Mouse (Mus musculus) forebrain, embryonic 13.5 days (tissue): ENCODE measurements around the gene Cyp4f14. TPM values are rescaled to one million over a fixed set of nuclear protein-coding genes. Genes with fewer than 3 reads are reported as not detected.
"Not testable (repeated sequence)": the region's sequence is repeated elsewhere in the genome, so short reads cannot be mapped to it uniquely, and the experiment has no call there.

Experiments used
- ATAC-seq: fragments of 200-750 bp; cut with Nextera tagmentation; 2 replicates; pipeline ENCODE4 v1.8.0; 2017
- H3K27ac ChIP-seq: fragments of 300-500 bp; sonication (generic); 2 replicates; pipeline ENCODE4 v1.5.1; 2015; ENCODE audit warnings: inconsistent platforms, mild to moderate bottlenecking, moderate library complexity
- H3K27me3 ChIP-seq: fragments of 300-500 bp; sonication (generic); 2 replicates; pipeline ENCODE4 v1.6.1; 2015; ENCODE audit warnings: mild to moderate bottlenecking, inconsistent platforms
- H3K36me3 ChIP-seq: fragments of 300-500 bp; sonication (generic); 2 replicates; pipeline ENCODE4 v1.6.1; 2015; ENCODE audit warnings: mild to moderate bottlenecking, inconsistent platforms; ENCODE audit not compliant: poor library complexity, severe bottlenecking
- H3K4me1 ChIP-seq: fragments of 300-500 bp; sonication (generic); 2 replicates; pipeline ENCODE4 v1.6.1; 2015; ENCODE audit warnings: inconsistent platforms
- H3K4me2 ChIP-seq: fragments of 300-500 bp; sonication (generic); 2 replicates; pipeline ENCODE4 v1.6.1; 2015; ENCODE audit warnings: inconsistent platforms, mild to moderate bottlenecking, moderate library complexity
- H3K4me3 ChIP-seq: fragments of 300-500 bp; sonication (generic); 2 replicates; pipeline ENCODE4 v1.5.1; 2015; ENCODE audit warnings: mild to moderate bottlenecking, inconsistent platforms
- H3K9ac ChIP-seq: fragments of 300-500 bp; sonication (generic); 2 replicates; pipeline ENCODE4 v1.6.1; 2015; ENCODE audit warnings: mild to moderate bottlenecking, inconsistent platforms
- H3K9me3 ChIP-seq: fragments of 300-500 bp; sonication (generic); replicated peaks from 2 replicates; pipeline ENCODE4 v1.6.1; 2016; ENCODE audit warnings: inconsistent platforms
- WGBS: fragments of 180-500 bp; shearing (Covaris S2); methylation state at CpG from one replicate; pipeline ENCODE4 v1.1.7; 2015; 5-methylcytosine and 5-hydroxymethylcytosine counted together
- polyA plus RNA-seq: library from polyadenylated mRNA; unstranded; fragments of >200 nt; fragmentation: Nextera tagmentation; extraction: Ambion mirVana; gene quantifications from 2 replicates; pipeline ENCODE4 v1.2.1, GENCODE M21; 2015

The Cyp4f14 gene
- polyA plus RNA-seq, 1 experiment from 2014 or later = not detected

DNA sequence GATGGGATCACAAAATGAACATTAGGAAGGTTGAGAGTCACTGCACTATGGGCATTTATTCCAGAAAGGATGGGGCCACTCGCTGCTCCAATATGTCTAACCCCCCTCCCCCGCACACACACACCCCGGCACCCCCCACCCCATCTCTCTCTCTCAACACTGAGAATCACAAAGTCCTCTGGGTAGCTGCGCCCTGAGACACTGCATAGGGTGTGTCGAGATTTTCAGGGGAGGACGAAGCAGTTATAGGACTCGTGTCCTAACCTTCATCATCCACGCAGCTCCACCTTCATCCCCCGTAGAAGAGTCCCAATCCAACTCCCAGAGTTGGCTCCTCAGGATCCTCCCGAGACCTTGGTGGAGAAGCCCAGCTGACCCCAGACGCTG, 26.3 kb downstream of the Cyp4f14 start:
- no peak; the same call in none of the 2 replicates for ATAC-seq
- Histone ChIP-seq H3K27me3 (no peaks in the 10 kb centered on the region), H3K4me1 (peaks cover 20% of the 10 kb centered on the region), H3K9me3 (no peaks in the 10 kb centered on the region), H3K9ac (peak overlapping the region; percentile 72), H3K36me3 (0 out of 2 replicates have a peak, but pooled peaks cover 4% of the 10 kb centered on the region), H3K4me3 (peak overlapping the region; percentile 72), H3K27ac (peak overlapping the region; percentile 84), H3K4me2 (peak overlapping the region; percentile 83)
- WGBS = 2% methylated on average over 10 of the region's 11 CpGs

DNA sequence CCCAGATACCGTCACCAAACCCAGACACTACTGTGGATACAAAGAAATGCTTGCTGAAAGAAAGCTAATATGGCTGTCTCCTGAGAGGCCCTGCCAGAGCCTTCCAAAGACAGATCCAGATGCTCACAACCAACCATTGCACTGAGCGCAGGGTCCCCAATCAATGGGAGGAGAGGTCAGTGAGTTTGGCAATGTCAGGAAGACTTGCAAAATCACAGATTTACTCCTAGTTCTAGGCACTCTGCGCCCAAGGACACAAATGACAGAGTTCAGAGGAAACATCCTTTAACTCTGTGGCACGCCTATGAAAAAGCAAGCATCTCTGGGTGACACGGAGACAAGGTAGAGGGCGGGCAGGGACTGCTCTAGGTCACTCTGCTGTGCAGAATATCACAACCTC, 27.5 kb downstream of the Cyp4f14 start:
- no peaks in the 10 kb centered on the region for H3K9me3 ChIP-seq
- 95% methylated on average over 6 of the region's 6 CpGs for WGBS
- H3K4me1 ChIP-seq = peaks cover 20% of the 10 kb centered on the region
- no peak for ATAC-seq
- H3K27me3 ChIP-seq = no peaks in the 10 kb centered on the region
- H3K9ac ChIP-seq = no peak overlapping the region
- no peak overlapping the region for H3K27ac ChIP-seq
- H3K4me3 ChIP-seq = no peak overlapping the region
- H3K36me3 ChIP-seq = peaks cover 10% of the 10 kb centered on the region
- peak overlapping the region; percentile 83 for H3K4me2 ChIP-seq

- ATAC-seq = no peak
- 93% methylated on average over 14 of the region's 14 CpGs for WGBS
- no peak overlapping the region for H3K4me2 ChIP-seq
- H3K9me3 ChIP-seq = no peaks in the 10 kb centered on the region
- H3K27ac ChIP-seq = no peak overlapping the region
- H3K9ac ChIP-seq = no peak overlapping the region
- H3K4me3 ChIP-seq = no peak overlapping the region
- H3K27me3 ChIP-seq = no peaks in the 10 kb centered on the region
- peaks cover 64% of the 10 kb centered on the region for H3K36me3 ChIP-seq
- H3K4me1 ChIP-seq = no peaks in the 10 kb centered on the region
Observed at GRCm38 (mm10) chr17:32880320-32881218, 36.6 kb downstream of the Cyp4f14 start.

GRCm38 (mm10) chr17:32878773-32879172, 38.4 kb downstream of the Cyp4f14 start:
- ATAC-seq = no peak
- no peaks in the 10 kb centered on the region for H3K9me3 ChIP-seq
- no peak overlapping the region for H3K4me2 ChIP-seq
- H3K27ac ChIP-seq = no peak overlapping the region
- no peak overlapping the region for H3K9ac ChIP-seq
- WGBS = 95% methylated on average over 11 of the region's 11 CpGs
- no peaks in the 10 kb centered on the region for H3K27me3 ChIP-seq
- H3K36me3 ChIP-seq = peaks cover 50% of the 10 kb centered on the region
- no peak overlapping the region for H3K4me3 ChIP-seq
- H3K4me1 ChIP-seq = no peaks in the 10 kb centered on the region

DNA sequence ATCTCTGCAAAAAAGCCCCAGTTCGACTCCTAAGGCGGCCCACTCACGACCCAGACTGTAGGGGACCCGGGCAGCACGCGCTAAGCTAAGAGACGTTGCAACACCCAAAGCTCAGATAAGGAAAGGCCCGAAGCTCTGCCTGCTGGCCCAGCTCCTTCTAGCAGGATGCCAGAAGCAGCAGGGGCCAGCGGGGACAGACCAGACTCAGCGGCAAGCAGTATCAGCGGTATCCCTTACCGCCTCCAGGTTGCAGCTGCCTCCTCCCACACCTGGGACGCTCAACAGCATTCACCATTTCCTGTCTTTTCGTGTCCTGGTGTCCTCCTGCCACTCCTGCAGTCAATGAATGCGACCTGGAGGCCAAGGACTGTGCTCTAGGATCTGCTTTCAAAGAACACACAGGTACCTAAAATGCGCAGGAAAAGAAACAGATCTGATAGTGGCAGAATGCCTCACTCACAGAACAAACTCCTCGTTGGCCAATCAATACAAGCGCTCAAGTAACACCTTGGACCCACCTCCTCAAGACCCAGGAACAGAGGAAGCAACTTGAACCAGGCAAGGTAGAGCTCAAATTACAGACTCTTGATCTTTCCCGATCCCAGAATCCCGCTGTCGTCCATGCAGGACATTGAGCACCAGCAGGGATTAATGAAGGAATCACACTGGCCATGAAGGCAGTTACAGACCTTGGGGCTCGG, 39.5 kb downstream of the Cyp4f14 start:
- Histone ChIP-seq H3K4me3 (no peak overlapping the region), H3K9me3 (no peaks in the 10 kb centered on the region), H3K27me3 (no peaks in the 10 kb centered on the region), H3K36me3 (peaks cover 39% of the 10 kb centered on the region), H3K27ac (no peak overlapping the region), H3K4me2 (no peak overlapping the region), H3K9ac (no peak overlapping the region), H3K4me1 (no peaks in the 10 kb centered on the region)
- ATAC-seq = no peak
- WGBS = 14% methylated on average over 22 of the region's 22 CpGs

GRCm38 (mm10) chr17:32872696-32873095, 44.4 kb downstream of the Cyp4f14 start:
- Histone ChIP-seq H3K27ac (no peak overlapping the region), H3K27me3 (no peaks in the 10 kb centered on the region), H3K36me3 (no peaks in the 10 kb centered on the region), H3K9me3 (no peaks in the 10 kb centered on the region), H3K4me1 (no peaks in the 10 kb centered on the region), H3K4me2 (no peak overlapping the region), H3K9ac (no peak overlapping the region), H3K4me3 (no peak overlapping the region)
- WGBS = 60% methylated on average over 5 of the region's 5 CpGs
- no peak for ATAC-seq

DNA sequence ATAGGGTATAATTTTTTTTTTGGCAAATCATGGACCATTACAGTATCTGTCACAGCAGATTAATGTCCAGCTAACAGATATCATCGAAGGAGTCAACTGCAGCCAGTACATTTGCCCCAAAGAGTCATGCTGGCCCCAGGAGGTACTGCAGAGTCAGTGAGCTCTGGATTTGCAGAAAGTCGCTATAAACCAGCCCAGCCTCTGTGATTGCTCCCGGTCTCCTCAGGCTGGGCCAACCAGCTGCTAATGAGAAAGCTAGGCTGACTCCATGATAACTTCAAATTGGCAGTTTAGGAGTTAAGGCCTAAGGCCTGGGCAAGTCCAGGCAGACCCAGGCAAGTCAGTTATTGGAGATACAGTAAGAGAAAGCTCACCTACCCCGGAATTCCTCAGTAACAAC, 45.1 kb downstream of the Cyp4f14 start:
- no peaks in the 10 kb centered on the region for H3K9me3 ChIP-seq

GRCm38 (mm10) chr17:32871483-32871882, 45.7 kb downstream of the Cyp4f14 start:
- no peaks in the 10 kb centered on the region for H3K27me3 ChIP-seq
- no peak overlapping the region for H3K4me3 ChIP-seq
- H3K4me2 ChIP-seq = no peak overlapping the region
- no peak overlapping the region for H3K27ac ChIP-seq
- 95% methylated on average over 1 of the region's 1 CpGs for WGBS
- no peaks in the 10 kb centered on the region for H3K36me3 ChIP-seq
- H3K9ac ChIP-seq = no peak overlapping the region
- H3K9me3 ChIP-seq = no peaks in the 10 kb centered on the region
- no peak for ATAC-seq
- H3K4me1 ChIP-seq = no peaks in the 10 kb centered on the region

More for the DNA sequence above, 45.1 kb downstream of the Cyp4f14 start:
- Histone ChIP-seq H3K27ac (no peak overlapping the region), H3K9ac (no peak overlapping the region), H3K27me3 (no peaks in the 10 kb centered on the region), H3K4me1 (no peaks in the 10 kb centered on the region), H3K4me3 (no peak overlapping the region), H3K4me2 (no peak overlapping the region), H3K36me3 (no peaks in the 10 kb centered on the region)
- 74% methylated on average over 4 of the region's 4 CpGs for WGBS
- no peak for ATAC-seq

DNA sequence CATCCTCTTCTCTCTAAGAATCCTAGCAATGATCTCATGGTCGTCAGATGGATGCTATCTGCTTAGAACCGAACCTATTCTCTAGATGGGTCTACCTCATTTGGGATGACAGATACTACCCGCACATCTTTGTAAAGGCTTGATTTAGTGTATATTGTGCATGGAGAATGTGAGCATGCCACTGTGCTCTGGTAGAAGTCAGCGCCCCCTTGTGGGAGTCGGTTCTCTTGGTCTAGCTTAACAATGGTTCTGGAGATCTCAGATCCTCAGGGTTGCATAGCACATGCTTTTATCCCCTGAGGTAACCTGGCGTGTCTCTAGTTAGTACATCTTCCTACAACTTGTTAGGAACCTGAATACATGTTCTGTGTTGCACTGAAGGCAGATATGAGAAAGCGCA, 49.9 kb downstream of the Cyp4f14 start:
- not testable (repeated sequence) for H3K27me3 ChIP-seq, H3K9ac ChIP-seq, ATAC-seq, H3K4me2 ChIP-seq, H3K4me1 ChIP-seq, H3K27ac ChIP-seq, H3K4me3 ChIP-seq, H3K36me3 ChIP-seq, H3K9me3 ChIP-seq
- WGBS = 61% methylated on average over 5 of the region's 7 CpGs

GRCm38 (mm10) chr17:32856713-32857112, 60.4 kb downstream of the Cyp4f14 start:
- not testable (repeated sequence) for H3K9ac ChIP-seq, H3K36me3 ChIP-seq, H3K4me2 ChIP-seq, H3K4me1 ChIP-seq, H3K27ac ChIP-seq, H3K9me3 ChIP-seq, ATAC-seq, H3K27me3 ChIP-seq, H3K4me3 ChIP-seq
- 85% methylated on average over 4 of the region's 6 CpGs for WGBS
